In the genomic region with DNA sequence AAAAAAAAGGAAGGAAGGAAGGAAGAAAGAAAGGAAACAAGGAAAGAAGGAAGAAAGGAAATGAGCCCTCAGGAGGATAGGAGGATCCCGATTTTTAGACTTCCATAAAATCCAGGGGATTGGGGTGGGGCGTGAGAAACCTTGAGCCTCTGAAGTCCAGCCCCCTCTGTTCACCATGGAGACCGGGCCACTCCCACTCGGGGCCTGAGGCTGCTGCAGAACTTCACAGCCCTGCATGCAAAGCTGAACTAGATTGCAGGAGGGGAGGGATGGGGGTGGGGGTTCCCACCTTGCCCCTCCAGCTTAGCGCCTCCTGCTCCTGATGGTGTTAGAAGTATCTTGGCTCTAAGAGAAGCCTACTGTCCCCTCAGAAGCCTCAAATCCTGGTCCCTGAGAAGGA, we compare ENCODE assay signal across 9 mouse cellular contexts. TPM values are rescaled to one million over a fixed set of nuclear protein-coding genes. Genes with fewer than 3 reads are reported as not detected.
DNase-seq lines count a peak whose midpoint lies in the region; ATAC-seq and TF ChIP-seq lines count a peak whose summit lies in the region.
"Had no signal": no experiment of that assay in that cellular context is flagged by ENCODE, and none has a peak within 500 bp of the region (broad histone marks: within the 10 kb centered on the region; RNA-seq: fewer than 3 reads in every experiment).

No protein-coding gene starts in this region.

- 0 out of 2 replicates have a peak overlapping the region, but pooled peaks have one; percentile 24 for H3K27ac ChIP-seq in lung, embryonic 15.5 days
- H3K27ac ChIP-seq in intestine, embryonic 16.5 days (ENCODE audit: low read length) = no peak overlapping the region

- WGBS in lung, embryonic 15.5 days = 8% methylated on average over 5 of the region's 5 CpGs
- 16% methylated on average over 5 of the region's 5 CpGs for WGBS in lung, adult 2 months
- WGBS in intestine, embryonic 16.5 days = 7% methylated on average over 5 of the region's 5 CpGs

- no peak for TF ChIP-seq POLR2A in lung, adult 2 months (IDR thresholded peaks at IDR 0.05; ENCODE audit: borderline replicate concordance, extremely low read depth, low read depth, low read length)

- peak; percentile 48; the same call in 1 of the 2 replicates for ATAC-seq in lung, embryonic 15.5 days (ENCODE audit: borderline replicate concordance, extremely low read depth, low FRiP score, low TSS enrichment)
- peak; percentile 71 for ATAC-seq in intestine, embryonic 16.5 days

- no peaks in the 10 kb centered on the region for H3K9me3 ChIP-seq in lung, embryonic 15.5 days
- no peaks in the 10 kb centered on the region for H3K9me3 ChIP-seq in intestine, embryonic 16.5 days (ENCODE audit: control insufficient read depth, low read length)

- DNase-seq in adrenal gland, postnatal 10 days = peak; percentile 42
- no peak for DNase-seq in adrenal gland, adult 8-10 months
- no peak for DNase-seq in lung, adult 2 months
- peak; percentile 45 for DNase-seq in embryo, embryonic 9.5 days (ENCODE audit: extremely low spot score)
- no peak for DNase-seq in c-Kit-positive CD71-positive TER-119-positive erythroid progenitor cells, embryonic 14.5 days (ENCODE audit: low spot score)
- no peak for DNase-seq in frontal cortex, adult 2 months (ENCODE audit: extremely low spot score in 1 of 2, low spot score in 1 of 2)

- no peak overlapping the region; the same call in none of the 2 replicates for H3K9ac ChIP-seq in lung, embryonic 15.5 days
- peak overlapping the region; percentile 27 for H3K9ac ChIP-seq in intestine, embryonic 16.5 days (ENCODE audit: low read depth, low read length)

- no peaks in the 10 kb centered on the region for H3K27me3 ChIP-seq in lung, embryonic 15.5 days
- no peaks in the 10 kb centered on the region for H3K27me3 ChIP-seq in intestine, embryonic 16.5 days (replicated peaks; ENCODE audit: control insufficient read depth, insufficient read depth, low read length)

- no peak overlapping the region for H3K4me3 ChIP-seq in lung, embryonic 15.5 days
- H3K4me3 ChIP-seq in lung, adult 2 months (replicated peaks; ENCODE audit: extremely low read depth, low read depth, low read length) = no peak overlapping the region
- H3K4me3 ChIP-seq in intestine, embryonic 16.5 days (ENCODE audit: low read length) = no peak overlapping the region

- TF ChIP-seq CTCF in lung, adult 2 months (IDR thresholded peaks at IDR 0.05; ENCODE audit: insufficient read depth, low read length) = no peak

- no peaks in the 10 kb centered on the region for H3K36me3 ChIP-seq in lung, embryonic 15.5 days
- H3K36me3 ChIP-seq in intestine, embryonic 16.5 days (ENCODE audit: control insufficient read depth, insufficient read depth, low read length) = no peaks in the 10 kb centered on the region

- H3K4me1 ChIP-seq in lung, embryonic 15.5 days = peaks cover 25% of the 10 kb centered on the region
- no peaks in the 10 kb centered on the region for H3K4me1 ChIP-seq in lung, adult 2 months (ENCODE audit: control insufficient read depth, insufficient read depth, low read length)
- peaks cover 14% of the 10 kb centered on the region for H3K4me1 ChIP-seq in intestine, embryonic 16.5 days (ENCODE audit: control insufficient read depth, insufficient read depth, low read length)

- H3K4me2 ChIP-seq in lung, embryonic 15.5 days = peak overlapping the region; percentile 28; the same call in 1 of the 2 replicates
- H3K4me2 ChIP-seq in intestine, embryonic 16.5 days (ENCODE audit: low read depth, low read length) = 0 out of 2 replicates have a peak overlapping the region, but pooled peaks have one; percentile 7
- H3K4me2 ChIP-seq: liver, embryonic 11.5 days had no signal

RNA-seq across cellular contexts. Expression of a gene that starts 1.0 kb away (rescaled TPM):
- not detected for total RNA-seq in adrenal gland, postnatal 10 days (2021)
- not detected for total RNA-seq in adrenal gland, adult 8-10 months (2022)
- polyA plus RNA-seq in lung, embryonic 15.5 days (2015; fragmentation: Nextera tagmentation; extraction: Ambion mirVana) = not detected in 2 replicates
- polyA plus RNA-seq in lung, adult 2 months (2012; rRNA removed) = not detected in 2 replicates
- not detected in 2 replicates for polyA plus RNA-seq in intestine, embryonic 16.5 days (2015; fragmentation: Nextera tagmentation; extraction: Ambion mirVana)
- polyA plus RNA-seq in frontal cortex, adult 2 months (2012; rRNA removed) = not detected in 2 replicates
- polyA plus RNA-seq: liver, embryonic 11.5 days had no signal

RNA-seq across cellular contexts. Expression of a gene that starts 27.9 kb away (rescaled TPM):
- total RNA-seq in adrenal gland, postnatal 10 days (2021) = 1 to 10 TPM; 2.6 to 3.3 TPM
- 1 to 10 TPM; 1.4 to 7.8 (median 4.4) TPM for total RNA-seq in adrenal gland, adult 8-10 months (2022)
- 5.3 and 5.5 TPM in 2 replicates for polyA plus RNA-seq in lung, embryonic 15.5 days (2015; fragmentation: Nextera tagmentation; extraction: Ambion mirVana)
- 1.9 and 2.0 TPM in 2 replicates for polyA plus RNA-seq in lung, adult 2 months (2012; rRNA removed)
- 2.8 and 2.9 TPM in 2 replicates for polyA plus RNA-seq in intestine, embryonic 16.5 days (2015; fragmentation: Nextera tagmentation; extraction: Ambion mirVana)
- 3.7 and 4.5 TPM in 2 replicates for polyA plus RNA-seq in frontal cortex, adult 2 months (2012; rRNA removed)

RNA-seq across cellular contexts. Expression of a gene that starts 49.4 kb away (rescaled TPM):
- 10 to 100 TPM; 33.3 to 70.2 TPM for total RNA-seq in adrenal gland, postnatal 10 days (2021)
- 10 to 100 TPM; 17.7 to 53.5 (median 24.9) TPM for total RNA-seq in adrenal gland, adult 8-10 months (2022)
- polyA plus RNA-seq in lung, embryonic 15.5 days (2015; fragmentation: Nextera tagmentation; extraction: Ambion mirVana) = 11.5 and 14.2 TPM in 2 replicates
- 95.4 and 110 TPM in 2 replicates for polyA plus RNA-seq in lung, adult 2 months (2012; rRNA removed)
- polyA plus RNA-seq in intestine, embryonic 16.5 days (2015; fragmentation: Nextera tagmentation; extraction: Ambion mirVana) = 3.8 and 4.6 TPM in 2 replicates
- polyA plus RNA-seq in frontal cortex, adult 2 months (2012; rRNA removed) = 1.8 and 3.3 TPM in 2 replicates

Comparison
In these comparisons a context has a peak if more than half of its experiments do, and no peak if none do; other contexts are left out.
1. DNase-seq: peak in adrenal gland, postnatal 10 days (single experiment) and embryo, embryonic 9.5 days (single experiment); none in adrenal gland, adult 8-10 months (single experiment), lung, adult 2 months (single experiment), c-Kit-positive CD71-positive TER-119-positive erythroid progenitor cells, embryonic 14.5 days (single experiment) and frontal cortex, adult 2 months (0 of 2).